Mouse (Mus musculus): ENCODE results near the gene Ffar1. TPM values are rescaled to one million over a fixed set of nuclear protein-coding genes. Genes with fewer than 3 reads are reported as not detected.

Ffar1 gene
- polyA plus RNA-seq, 2 experiments = 0.01 TPM; not detected in 1

DNA sequence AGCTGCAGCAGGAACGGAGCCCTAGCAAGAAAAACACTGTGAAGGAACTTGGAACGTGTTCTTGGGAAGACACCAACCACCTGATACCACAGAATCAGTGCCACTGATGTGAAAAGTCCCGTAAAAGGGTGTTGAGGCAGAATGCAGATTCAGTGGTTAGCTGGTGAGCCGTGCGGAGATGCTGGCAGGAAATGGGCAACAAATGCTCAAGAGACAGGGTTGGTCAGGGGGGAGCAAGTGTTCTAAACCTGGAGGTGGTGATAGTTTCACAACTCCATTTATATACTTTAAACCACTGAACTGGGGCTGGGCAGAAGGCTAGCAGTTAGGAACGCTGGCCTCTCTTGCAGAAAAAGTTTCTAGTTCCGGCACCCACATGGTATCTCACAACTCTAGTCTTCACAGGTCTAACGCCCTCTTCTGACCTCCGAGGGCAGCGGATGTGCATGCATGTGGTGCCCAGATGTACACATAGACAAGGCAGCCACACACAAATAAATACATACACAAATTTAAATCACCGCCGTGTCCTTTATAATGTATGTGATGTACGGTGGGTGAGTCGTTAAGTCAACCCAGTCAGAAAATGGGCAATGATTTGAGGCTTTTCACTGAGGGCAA is 26.3 kb upstream of the Ffar1 start:
- no peak overlapping the region for H3K27ac ChIP-seq
- H3K4me1 ChIP-seq (replicated peaks; ENCODE audit: control insufficient read depth in 2 of 2, insufficient read depth in 2 of 2, low read length in 1 of 2) = no peaks in the 10 kb centered on the region
- H3K4me2 ChIP-seq (ENCODE audit: low read depth) = no peak overlapping the region
- 56% methylated on average over 14 of the region's 14 CpGs for WGBS (ENCODE audit: insufficient replicate concordance)
- no peaks in the 10 kb centered on the region for H3K36me3 ChIP-seq (replicated peaks; ENCODE audit: control insufficient read depth, insufficient read depth, low read depth)
- H3K9ac ChIP-seq (replicated peaks) = no peak overlapping the region
- DNase-seq (ENCODE audit: low read depth in 3 of 3, low spot score in 3 of 3) (no peak), ATAC-seq (ENCODE audit: insufficient read depth) (no peak)
- no peaks in the 10 kb centered on the region for H3K27me3 ChIP-seq (ENCODE audit: control insufficient read depth, insufficient read depth, low read length)
- TF ChIP-seq EP300 (IDR thresholded peaks at IDR 0.05; ENCODE audit: low read depth) = no peak
- no peak for TF ChIP-seq CTCF (IDR thresholded peaks at IDR 0.05; ENCODE audit: low read depth)
- no peaks in the 10 kb centered on the region for H3K9me3 ChIP-seq (ENCODE audit: control insufficient read depth, low read length)
- H3K4me3 ChIP-seq (ENCODE audit: insufficient read depth in 1 of 2, low read depth in 2 of 2, low read length in 2 of 2) = no peak overlapping the region

DNA sequence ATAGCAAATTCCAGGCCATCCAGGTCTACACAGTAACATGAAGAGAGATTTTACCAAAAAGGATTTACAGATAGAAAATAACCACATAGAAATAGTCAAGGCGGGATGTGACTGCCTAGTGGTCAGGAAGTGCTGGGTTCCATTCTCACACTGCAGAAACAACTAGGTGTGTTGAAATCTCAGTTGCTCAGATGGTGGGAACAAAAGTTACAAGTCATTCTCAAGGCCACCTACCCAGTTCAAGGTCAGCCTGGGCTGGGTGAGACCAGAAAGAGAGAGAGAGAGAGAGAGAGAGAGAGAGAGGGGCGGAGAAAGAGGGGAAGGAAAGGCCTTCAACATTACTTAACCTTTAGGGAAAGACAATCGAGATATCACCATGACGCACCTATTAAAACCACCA is 25.5 kb upstream of the Ffar1 start:
- Histone ChIP-seq H3K4me1 (replicated peaks; ENCODE audit: control insufficient read depth in 2 of 2, insufficient read depth in 2 of 2, low read length in 1 of 2) (no peaks in the 10 kb centered on the region), H3K9me3 (ENCODE audit: control insufficient read depth, low read length) (no peaks in the 10 kb centered on the region), H3K27ac (no peak overlapping the region), H3K4me3 (ENCODE audit: insufficient read depth in 1 of 2, low read depth in 2 of 2, low read length in 2 of 2) (no peak overlapping the region), H3K27me3 (ENCODE audit: control insufficient read depth, insufficient read depth, low read length) (no peaks in the 10 kb centered on the region), H3K4me2 (ENCODE audit: low read depth) (no peak overlapping the region), H3K9ac (replicated peaks) (no peak overlapping the region), H3K36me3 (replicated peaks; ENCODE audit: control insufficient read depth, insufficient read depth, low read depth) (no peaks in the 10 kb centered on the region)
- WGBS (ENCODE audit: insufficient replicate concordance) = 56% methylated on average over 4 of the region's 4 CpGs
- ATAC-seq (ENCODE audit: insufficient read depth) (no peak), DNase-seq (ENCODE audit: low read depth in 3 of 3, low spot score in 3 of 3) (no peak)
- TF ChIP-seq EP300 (IDR thresholded peaks at IDR 0.05; ENCODE audit: low read depth) (no peak), CTCF (IDR thresholded peaks at IDR 0.05; ENCODE audit: low read depth) (no peak)

DNA sequence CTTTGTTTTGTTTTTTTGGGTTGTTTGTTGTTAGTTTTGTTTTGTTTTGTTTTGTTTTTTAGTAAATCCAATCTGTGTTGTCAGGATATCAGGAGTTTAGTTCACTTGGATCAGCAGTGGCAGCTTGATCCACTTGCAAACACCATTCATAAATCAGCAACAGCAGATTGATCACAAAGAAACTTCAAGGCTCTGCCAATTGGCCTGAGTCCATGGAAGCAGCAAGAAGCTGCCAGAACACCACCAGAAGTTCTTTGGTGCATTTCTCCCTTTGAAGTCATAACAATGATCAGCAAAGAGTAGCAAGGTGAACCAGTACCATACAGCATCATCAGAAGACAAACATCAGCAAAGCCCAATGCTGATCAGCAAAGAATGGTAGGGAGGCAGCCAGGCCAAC is 22.7 kb upstream of the Ffar1 start:
- no peak overlapping the region for H3K4me3 ChIP-seq (ENCODE audit: insufficient read depth in 1 of 2, low read depth in 2 of 2, low read length in 2 of 2)
- DNase-seq (ENCODE audit: low read depth in 3 of 3, low spot score in 3 of 3) (no peak), ATAC-seq (ENCODE audit: insufficient read depth) (no peak)
- H3K4me1 ChIP-seq (replicated peaks; ENCODE audit: control insufficient read depth in 2 of 2, insufficient read depth in 2 of 2, low read length in 1 of 2) = no peaks in the 10 kb centered on the region
- no peak overlapping the region for H3K27ac ChIP-seq
- H3K4me2 ChIP-seq (ENCODE audit: low read depth) = no peak overlapping the region
- H3K27me3 ChIP-seq (ENCODE audit: control insufficient read depth, insufficient read depth, low read length) = no peaks in the 10 kb centered on the region
- TF ChIP-seq CTCF (IDR thresholded peaks at IDR 0.05; ENCODE audit: low read depth) (no peak), EP300 (IDR thresholded peaks at IDR 0.05; ENCODE audit: low read depth) (no peak)
- no peaks in the 10 kb centered on the region for H3K9me3 ChIP-seq (ENCODE audit: control insufficient read depth, low read length)
- no peaks in the 10 kb centered on the region for H3K36me3 ChIP-seq (replicated peaks; ENCODE audit: control insufficient read depth, insufficient read depth, low read depth)
- H3K9ac ChIP-seq (replicated peaks) = no peak overlapping the region

DNA sequence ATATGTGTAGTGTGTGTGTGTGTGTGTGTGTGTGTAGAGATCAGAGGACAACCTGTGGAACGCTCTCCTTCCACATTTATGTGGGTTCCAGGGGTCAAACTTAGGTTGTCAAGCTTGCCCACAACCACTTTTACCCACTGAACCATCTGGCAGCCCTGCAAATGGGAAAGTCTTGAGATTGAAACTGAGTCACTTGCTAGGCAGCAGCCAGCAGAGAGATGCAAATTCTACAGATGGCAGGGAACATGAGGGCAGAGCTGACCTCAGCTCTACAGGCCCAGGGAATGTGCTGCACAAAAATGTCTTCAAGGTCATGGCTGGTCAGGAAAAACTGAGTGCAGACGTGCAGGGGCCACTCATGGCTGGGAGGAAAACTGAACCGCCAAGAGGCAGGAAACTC is 20.0 kb upstream of the Ffar1 start:
- H3K4me3 ChIP-seq (ENCODE audit: insufficient read depth in 1 of 2, low read depth in 2 of 2, low read length in 2 of 2) = no peak overlapping the region
- no peaks in the 10 kb centered on the region for H3K36me3 ChIP-seq (replicated peaks; ENCODE audit: control insufficient read depth, insufficient read depth, low read depth)
- H3K4me2 ChIP-seq (ENCODE audit: low read depth) = no peak overlapping the region
- DNase-seq (ENCODE audit: low read depth in 3 of 3, low spot score in 3 of 3) (no peak), ATAC-seq (ENCODE audit: insufficient read depth) (no peak)
- TF ChIP-seq CTCF (IDR thresholded peaks at IDR 0.05; ENCODE audit: low read depth) (no peak), EP300 (IDR thresholded peaks at IDR 0.05; ENCODE audit: low read depth) (no peak)
- no peaks in the 10 kb centered on the region for H3K27me3 ChIP-seq (ENCODE audit: control insufficient read depth, insufficient read depth, low read length)
- WGBS (ENCODE audit: insufficient replicate concordance) = 57% methylated on average over 3 of the region's 3 CpGs
- H3K27ac ChIP-seq = no peak overlapping the region
- H3K9ac ChIP-seq (replicated peaks) = no peak overlapping the region
- no peaks in the 10 kb centered on the region for H3K9me3 ChIP-seq (ENCODE audit: control insufficient read depth, low read length)
- H3K4me1 ChIP-seq (replicated peaks; ENCODE audit: control insufficient read depth in 2 of 2, insufficient read depth in 2 of 2, low read length in 1 of 2) = no peaks in the 10 kb centered on the region

DNA sequence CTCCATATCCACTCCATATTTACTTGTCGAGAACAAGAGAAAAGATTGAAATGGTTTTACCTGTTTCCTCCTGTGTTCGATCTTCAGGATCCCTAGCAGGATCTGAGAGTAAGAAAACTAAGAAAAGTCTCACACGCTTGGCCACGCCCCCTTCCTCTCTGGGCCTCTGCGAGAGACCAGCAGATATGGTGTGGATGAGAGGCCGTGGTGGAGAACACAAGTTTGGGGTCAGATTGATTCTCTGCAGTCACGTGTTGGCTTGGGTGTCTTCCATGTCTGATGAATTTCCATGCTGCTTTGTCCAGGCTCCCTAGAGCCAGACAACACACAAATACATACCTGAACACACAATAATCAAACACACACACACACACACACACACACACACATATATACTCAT is 18.8 kb upstream of the Ffar1 start, which contains the start of gene Cd22:
TSS of gene Cd22 (minus strand) at position 167 of the 400 bp plus-strand sequence.
- 22% methylated on average over 7 of the region's 7 CpGs for WGBS (ENCODE audit: insufficient replicate concordance)
- H3K4me1 ChIP-seq (replicated peaks; ENCODE audit: control insufficient read depth in 2 of 2, insufficient read depth in 2 of 2, low read length in 1 of 2) = no peaks in the 10 kb centered on the region
- H3K36me3 ChIP-seq (replicated peaks; ENCODE audit: control insufficient read depth, insufficient read depth, low read depth) = no peaks in the 10 kb centered on the region
- H3K27ac ChIP-seq = no peak within 1 kb of the TSS
- H3K9ac ChIP-seq (replicated peaks) = no peak within 1 kb of the TSS
- DNase-seq (ENCODE audit: low read depth in 3 of 3, low spot score in 3 of 3) (no peak), ATAC-seq (ENCODE audit: insufficient read depth) (no peak)
- no peaks in the 10 kb centered on the region for H3K27me3 ChIP-seq (ENCODE audit: control insufficient read depth, insufficient read depth, low read length)
- no peak within 1 kb of the TSS for H3K4me2 ChIP-seq (ENCODE audit: low read depth)
- TF ChIP-seq CTCF (IDR thresholded peaks at IDR 0.05; ENCODE audit: low read depth) (no peak), EP300 (IDR thresholded peaks at IDR 0.05; ENCODE audit: low read depth) (no peak)
- no peaks in the 10 kb centered on the region for H3K9me3 ChIP-seq (ENCODE audit: control insufficient read depth, low read length)
- H3K4me3 ChIP-seq (ENCODE audit: insufficient read depth in 1 of 2, low read depth in 2 of 2, low read length in 2 of 2) = no peak within 1 kb of the TSS

Measured in liver, embryonic 14.5 days (tissue).